Mouse (Mus musculus) ES-Bruce4 (cell line): Measurements from ENCODE around the gene Ndufs7.

Source experiments
- CTCF ChIP-seq: IDR thresholded peaks from one replicate; pipeline ENCODE4 v1.8.1; 2011; ENCODE audit warnings: low read depth, low read length
- EP300 ChIP-seq: IDR thresholded peaks from 2 replicates; pipeline ENCODE4 v1.6.1; 2011; ENCODE audit warnings: low read depth, low read length; ENCODE audit not compliant: insufficient read depth
- POLR2A ChIP-seq: IDR thresholded peaks from one replicate; pipeline ENCODE4 v1.8.1; 2011; ENCODE audit warnings: low read length; ENCODE audit not compliant: insufficient read depth

GRCm38 (mm10) chr10:80238306-80238705 lies 10.6 kb upstream of the Ndufs7 start:
- TF ChIP-seq CTCF (no peak), POLR2A (no peak), EP300 (no peak)
